Mouse (Mus musculus): ENCODE data around the gene Frmd5. TPM values are rescaled to one million over a fixed set of nuclear protein-coding genes. Genes with fewer than 3 reads are reported as not detected.

The Frmd5 gene
- 2.8 and 4.0 TPM in 2 replicates for polyA plus RNA-seq (2014; fragmentation: Nextera tagmentation; extraction: Ambion mirVana)

- Histone ChIP-seq H3K27me3 (ENCODE audit: insufficient read depth, low read length) (peaks cover 31% of the 10 kb centered on the region), H3K4me2 (peak within 1 kb of the TSS; percentile 78), H3K27ac (ENCODE audit: low read depth) (peak within 1 kb of the TSS; percentile 58), H3K9me3 (ENCODE audit: low read depth, low read length) (no peaks in the 10 kb centered on the region), H3K36me3 (ENCODE audit: insufficient read depth) (no peaks in the 10 kb centered on the region), H3K4me1 (ENCODE audit: insufficient read depth) (no peaks in the 10 kb centered on the region), H3K9ac (peak within 1 kb of the TSS; percentile 53), H3K4me3 (ENCODE audit: low read depth, low read length) (peak within 1 kb of the TSS; percentile 66)
- TF ChIP-seq CTCF (IDR thresholded peaks at IDR 0.05; ENCODE audit: low read depth), result no peak
- WGBS, result under 1% methylated on average over 34 of the region's 35 CpGs
- ATAC-seq (ENCODE audit: insufficient read depth) (peak; percentile 97), DNase-seq (peak; percentile 91)
Observed at GRCm38 (mm10) chr2:121806959-121807653, at the start of gene Frmd5. Gene Frmd5, minus strand, starts transcription at chr2:121807087.

- no peak for DNase-seq
- H3K27ac ChIP-seq (ENCODE audit: low read depth), result no peak overlapping the region
- WGBS, result 64% methylated on average over 3 of the region's 3 CpGs
- ATAC-seq (ENCODE audit: insufficient read depth), result no peak
- no peak overlapping the region for H3K9ac ChIP-seq
- no peak for TF ChIP-seq CTCF (IDR thresholded peaks at IDR 0.05; ENCODE audit: low read depth)
- no peaks in the 10 kb centered on the region for H3K4me1 ChIP-seq (ENCODE audit: insufficient read depth)
- H3K36me3 ChIP-seq (ENCODE audit: insufficient read depth), result no peaks in the 10 kb centered on the region
- H3K4me2 ChIP-seq, result no peak overlapping the region
- no peaks in the 10 kb centered on the region for H3K9me3 ChIP-seq (ENCODE audit: low read depth, low read length)
- no peaks in the 10 kb centered on the region for H3K27me3 ChIP-seq (ENCODE audit: insufficient read depth, low read length)
- H3K4me3 ChIP-seq (ENCODE audit: low read depth, low read length), result no peak overlapping the region
Observed at GRCm38 (mm10) chr2:121853974-121854373, 47.1 kb upstream of the Frmd5 start.

GRCm38 (mm10) chr2:121852045-121852444, 45.2 kb upstream of the Frmd5 start:
- no peak overlapping the region for H3K4me2 ChIP-seq
- no peak overlapping the region for H3K27ac ChIP-seq (ENCODE audit: low read depth)
- TF ChIP-seq CTCF (IDR thresholded peaks at IDR 0.05; ENCODE audit: low read depth), result no peak
- H3K27me3 ChIP-seq (ENCODE audit: insufficient read depth, low read length), result no peaks in the 10 kb centered on the region
- no peak overlapping the region for H3K4me3 ChIP-seq (ENCODE audit: low read depth, low read length)
- no peaks in the 10 kb centered on the region for H3K9me3 ChIP-seq (ENCODE audit: low read depth, low read length)
- H3K36me3 ChIP-seq (ENCODE audit: insufficient read depth), result no peaks in the 10 kb centered on the region
- H3K9ac ChIP-seq, result no peak overlapping the region
- H3K4me1 ChIP-seq (ENCODE audit: insufficient read depth), result no peaks in the 10 kb centered on the region
- WGBS, result 19% methylated on average over 2 of the region's 2 CpGs
- DNase-seq, result no peak
- ATAC-seq (ENCODE audit: insufficient read depth), result no peak

GRCm38 (mm10) chr2:121846050-121846449, 39.2 kb upstream of the Frmd5 start:
- no peak for DNase-seq

GRCm38 (mm10) chr2:121842249-121842648, 35.4 kb upstream of the Frmd5 start:
- H3K4me1 ChIP-seq (ENCODE audit: insufficient read depth), result no peaks in the 10 kb centered on the region
- H3K9me3 ChIP-seq (ENCODE audit: low read depth, low read length), result no peaks in the 10 kb centered on the region
- no peaks in the 10 kb centered on the region for H3K27me3 ChIP-seq (ENCODE audit: insufficient read depth, low read length)
- DNase-seq (no peak), ATAC-seq (ENCODE audit: insufficient read depth) (no peak)
- H3K4me2 ChIP-seq, result no peak overlapping the region
- no peaks in the 10 kb centered on the region for H3K36me3 ChIP-seq (ENCODE audit: insufficient read depth)
- H3K9ac ChIP-seq, result no peak overlapping the region
- no peak overlapping the region for H3K27ac ChIP-seq (ENCODE audit: low read depth)
- no peak overlapping the region for H3K4me3 ChIP-seq (ENCODE audit: low read depth, low read length)
- WGBS, result 70% methylated on average over 3 of the region's 3 CpGs
- TF ChIP-seq CTCF (IDR thresholded peaks at IDR 0.05; ENCODE audit: low read depth), result no peak

More at GRCm38 (mm10) chr2:121846050-121846449, 39.2 kb upstream of the Frmd5 start:
- no peak overlapping the region for H3K9ac ChIP-seq
- no peak for ATAC-seq (ENCODE audit: insufficient read depth)
- H3K27ac ChIP-seq (ENCODE audit: low read depth), result no peak overlapping the region
- no peaks in the 10 kb centered on the region for H3K4me1 ChIP-seq (ENCODE audit: insufficient read depth)
- no peaks in the 10 kb centered on the region for H3K9me3 ChIP-seq (ENCODE audit: low read depth, low read length)
- no peak overlapping the region for H3K4me3 ChIP-seq (ENCODE audit: low read depth, low read length)
- H3K36me3 ChIP-seq (ENCODE audit: insufficient read depth), result no peaks in the 10 kb centered on the region
- WGBS, result 48% methylated on average over 8 of the region's 8 CpGs
- no peak for TF ChIP-seq CTCF (IDR thresholded peaks at IDR 0.05; ENCODE audit: low read depth)
- H3K27me3 ChIP-seq (ENCODE audit: insufficient read depth, low read length), result no peaks in the 10 kb centered on the region
- no peak overlapping the region for H3K4me2 ChIP-seq

GRCm38 (mm10) chr2:121841453-121841852, 34.6 kb upstream of the Frmd5 start:
- DNase-seq (peak; percentile 35), ATAC-seq (ENCODE audit: insufficient read depth) (no peak)
- Histone ChIP-seq H3K27ac (ENCODE audit: low read depth) (no peak overlapping the region), H3K36me3 (ENCODE audit: insufficient read depth) (no peaks in the 10 kb centered on the region), H3K4me1 (ENCODE audit: insufficient read depth) (no peaks in the 10 kb centered on the region), H3K27me3 (ENCODE audit: insufficient read depth, low read length) (no peaks in the 10 kb centered on the region), H3K4me2 (no peak overlapping the region), H3K9me3 (ENCODE audit: low read depth, low read length) (no peaks in the 10 kb centered on the region), H3K4me3 (ENCODE audit: low read depth, low read length) (no peak overlapping the region), H3K9ac (no peak overlapping the region)
- WGBS, result 87% methylated on average over 3 of the region's 3 CpGs
- 0 out of 2 replicates have a peak, but pooled peaks have one; percentile 12 for TF ChIP-seq CTCF (IDR thresholded peaks at IDR 0.05; ENCODE audit: low read depth)

- Histone ChIP-seq H3K36me3 (ENCODE audit: insufficient read depth) (no peaks in the 10 kb centered on the region), H3K4me1 (ENCODE audit: insufficient read depth) (no peaks in the 10 kb centered on the region), H3K9ac (no peak overlapping the region), H3K9me3 (ENCODE audit: low read depth, low read length) (no peaks in the 10 kb centered on the region), H3K27ac (ENCODE audit: low read depth) (no peak overlapping the region), H3K27me3 (ENCODE audit: insufficient read depth, low read length) (no peaks in the 10 kb centered on the region), H3K4me2 (no peak overlapping the region), H3K4me3 (ENCODE audit: low read depth, low read length) (no peak overlapping the region)
- ATAC-seq (ENCODE audit: insufficient read depth), result no peak
- DNase-seq, result no peak
- WGBS, result 35% methylated on average over 3 of the region's 3 CpGs
- TF ChIP-seq CTCF (IDR thresholded peaks at IDR 0.05; ENCODE audit: low read depth), result no peak
Observed at GRCm38 (mm10) chr2:121834926-121835325, 28.0 kb upstream of the Frmd5 start.
